Mouse (Mus musculus): ENCODE results near the gene Hspb7. TPM values are rescaled to one million over a fixed set of nuclear protein-coding genes. Genes with fewer than 3 reads are reported as not detected.

The Hspb7 gene
- total and polyA plus RNA-seq, 2 experiments: 0.02 to 0.09 TPM

GRCm38 (mm10) chr4:141421423-141421822, 844 bp downstream of the Hspb7 start:
- no peaks in the 10 kb centered on the region for H3K36me3 ChIP-seq (ENCODE audit: control insufficient read depth, insufficient read depth, low read length)
- TF ChIP-seq POLR2A (IDR thresholded peaks at IDR 0.05; ENCODE audit: extremely low read depth, insufficient read depth, low read length) (no peak), CTCF (IDR thresholded peaks at IDR 0.05; ENCODE audit: low read depth, low read length) (no peak)
- no peak for DNase-seq (ENCODE audit: extremely low read depth, low read depth, low spot score)
- WGBS: 77% methylated on average over 14 of the region's 14 CpGs
- H3K79me2 ChIP-seq (ENCODE audit: control insufficient read depth, insufficient read depth, low read length): no peaks in the 10 kb centered on the region
- no peak overlapping the region for H3K27ac ChIP-seq (replicated peaks; ENCODE audit: insufficient read depth, low read depth, low read length)
- H3K27me3 ChIP-seq (ENCODE audit: control insufficient read depth, insufficient read depth, low read length): no peaks in the 10 kb centered on the region; the same call in 1 of the 2 replicates
- no peak overlapping the region for H3K4me3 ChIP-seq (ENCODE audit: insufficient read depth, low read depth, low read length)
- no peaks in the 10 kb centered on the region for H3K4me1 ChIP-seq (ENCODE audit: control insufficient read depth, insufficient read depth, low read length)
- no peak overlapping the region for H3K9ac ChIP-seq (ENCODE audit: low read depth, low read length)

GRCm38 (mm10) chr4:141422841-141423240, 2.3 kb downstream of the Hspb7 start:
- 85% methylated on average over 5 of the region's 5 CpGs for WGBS
- Histone ChIP-seq H3K79me2 (ENCODE audit: control insufficient read depth, insufficient read depth, low read length) (no peaks in the 10 kb centered on the region), H3K4me3 (ENCODE audit: insufficient read depth, low read depth, low read length) (no peak overlapping the region), H3K27ac (replicated peaks; ENCODE audit: insufficient read depth, low read depth, low read length) (no peak overlapping the region), H3K4me1 (ENCODE audit: control insufficient read depth, insufficient read depth, low read length) (no peaks in the 10 kb centered on the region), H3K36me3 (ENCODE audit: control insufficient read depth, insufficient read depth, low read length) (no peaks in the 10 kb centered on the region), H3K27me3 (ENCODE audit: control insufficient read depth, insufficient read depth, low read length) (no peaks in the 10 kb centered on the region; the same call in 1 of the 2 replicates), H3K9ac (ENCODE audit: low read depth, low read length) (no peak overlapping the region)
- DNase-seq (ENCODE audit: extremely low read depth, low read depth, low spot score): no peak
- TF ChIP-seq CTCF (IDR thresholded peaks at IDR 0.05; ENCODE audit: low read depth, low read length): no peak
- no peak for TF ChIP-seq POLR2A (IDR thresholded peaks at IDR 0.05; ENCODE audit: extremely low read depth, insufficient read depth, low read length)

GRCm38 (mm10) chr4:141423288-141423687, 2.7 kb downstream of the Hspb7 start:
- no peak for DNase-seq (ENCODE audit: extremely low read depth, low read depth, low spot score)
- no peaks in the 10 kb centered on the region; the same call in 1 of the 2 replicates for H3K27me3 ChIP-seq (ENCODE audit: control insufficient read depth, insufficient read depth, low read length)
- no peaks in the 10 kb centered on the region for H3K79me2 ChIP-seq (ENCODE audit: control insufficient read depth, insufficient read depth, low read length)
- H3K9ac ChIP-seq (ENCODE audit: low read depth, low read length): no peak overlapping the region
- no peaks in the 10 kb centered on the region for H3K36me3 ChIP-seq (ENCODE audit: control insufficient read depth, insufficient read depth, low read length)
- H3K4me1 ChIP-seq (ENCODE audit: control insufficient read depth, insufficient read depth, low read length): no peaks in the 10 kb centered on the region
- TF ChIP-seq POLR2A (IDR thresholded peaks at IDR 0.05; ENCODE audit: extremely low read depth, insufficient read depth, low read length) (no peak), CTCF (IDR thresholded peaks at IDR 0.05; ENCODE audit: low read depth, low read length) (no peak)
- H3K27ac ChIP-seq (replicated peaks; ENCODE audit: insufficient read depth, low read depth, low read length): no peak overlapping the region
- 76% methylated on average over 5 of the region's 5 CpGs for WGBS
- H3K4me3 ChIP-seq (ENCODE audit: insufficient read depth, low read depth, low read length): no peak overlapping the region

GRCm38 (mm10) chr4:141423691-141424431, 3.3 kb downstream of the Hspb7 start:
- Histone ChIP-seq H3K4me1 (ENCODE audit: control insufficient read depth, insufficient read depth, low read length) (no peaks in the 10 kb centered on the region), H3K9ac (ENCODE audit: low read depth, low read length) (no peak overlapping the region), H3K79me2 (ENCODE audit: control insufficient read depth, insufficient read depth, low read length) (no peaks in the 10 kb centered on the region), H3K27me3 (ENCODE audit: control insufficient read depth, insufficient read depth, low read length) (no peaks in the 10 kb centered on the region; the same call in 1 of the 2 replicates), H3K36me3 (ENCODE audit: control insufficient read depth, insufficient read depth, low read length) (no peaks in the 10 kb centered on the region), H3K27ac (replicated peaks; ENCODE audit: insufficient read depth, low read depth, low read length) (no peak overlapping the region), H3K4me3 (ENCODE audit: insufficient read depth, low read depth, low read length) (no peak overlapping the region)
- no peak for DNase-seq (ENCODE audit: extremely low read depth, low read depth, low spot score)
- WGBS: 89% methylated on average over 13 of the region's 13 CpGs
- no peak for TF ChIP-seq CTCF (IDR thresholded peaks at IDR 0.05; ENCODE audit: low read depth, low read length)
- no peak for TF ChIP-seq POLR2A (IDR thresholded peaks at IDR 0.05; ENCODE audit: extremely low read depth, insufficient read depth, low read length)

GRCm38 (mm10) chr4:141425484-141426479, 5.2 kb downstream of the Hspb7 start:
- Histone ChIP-seq H3K4me1 (ENCODE audit: control insufficient read depth, insufficient read depth, low read length) (no peaks in the 10 kb centered on the region), H3K79me2 (ENCODE audit: control insufficient read depth, insufficient read depth, low read length) (no peaks in the 10 kb centered on the region), H3K4me3 (ENCODE audit: insufficient read depth, low read depth, low read length) (peak overlapping the region; percentile 12; the same call in 1 of the 2 replicates), H3K27me3 (ENCODE audit: control insufficient read depth, insufficient read depth, low read length) (no peaks in the 10 kb centered on the region; the same call in 1 of the 2 replicates), H3K27ac (replicated peaks; ENCODE audit: insufficient read depth, low read depth, low read length) (no peak overlapping the region), H3K36me3 (ENCODE audit: control insufficient read depth, insufficient read depth, low read length) (no peaks in the 10 kb centered on the region), H3K9ac (ENCODE audit: low read depth, low read length) (no peak overlapping the region)
- 14% methylated on average over 36 of the region's 36 CpGs for WGBS
- no peak for DNase-seq (ENCODE audit: extremely low read depth, low read depth, low spot score)
- TF ChIP-seq CTCF (IDR thresholded peaks at IDR 0.05; ENCODE audit: low read depth, low read length): no peak
- TF ChIP-seq POLR2A (IDR thresholded peaks at IDR 0.05; ENCODE audit: extremely low read depth, insufficient read depth, low read length): no peak
